Comparison of ENCODE assay signal across 10 mouse cellular contexts in genomic region chr11:101178061-101179058, GRCm38 (mm10). TPM values are rescaled to one million over a fixed set of nuclear protein-coding genes. Genes with fewer than 3 reads are reported as not detected.
DNase-seq lines count a peak whose midpoint lies in the region; ATAC-seq and TF ChIP-seq lines count a peak whose summit lies in the region.
"Had no signal": no experiment of that assay in that cellular context is flagged by ENCODE, and none has a peak within 500 bp of the region (broad histone marks: within the 10 kb centered on the region; RNA-seq: fewer than 3 reads in every experiment).

No protein-coding gene starts in this region.

- H3K27me3 ChIP-seq in embryonic facial prominence, embryonic 15.5 days, result peaks cover 46% of the 10 kb centered on the region
- 0 out of 2 replicates have a peak, but pooled peaks cover 7% of the 10 kb centered on the region for H3K27me3 ChIP-seq in midbrain, postnatal 0 days (ENCODE audit: insufficient read depth, low read length)

- no peaks in the 10 kb centered on the region for H3K9me3 ChIP-seq in embryonic facial prominence, embryonic 15.5 days (replicated peaks)
- no peaks in the 10 kb centered on the region for H3K9me3 ChIP-seq in midbrain, postnatal 0 days (ENCODE audit: low read length)
- H3K9me3 ChIP-seq: midbrain, embryonic 12.5 days had no signal

- WGBS in embryonic facial prominence, embryonic 15.5 days, result 50% methylated on average over 36 of the region's 36 CpGs
- WGBS in midbrain, postnatal 0 days, result 52% methylated on average over 36 of the region's 36 CpGs

- H3K4me1 ChIP-seq in embryonic facial prominence, embryonic 15.5 days, result peaks cover 49% of the 10 kb centered on the region
- peaks cover 13% of the 10 kb centered on the region for H3K4me1 ChIP-seq in midbrain, postnatal 0 days (ENCODE audit: insufficient read depth, low read length)

- intact Hi-C loops in left cerebral cortex, adult 2 months (cut with DNase I), result loop anchor here (10.0 kb wide), 1 partner anchor 174 kb away; the partner anchor contains the start of gene Atp6v0a1
- intact Hi-C loops in left cerebral cortex, postnatal 14 days (cut with DNase I), result loop anchor here (10.0 kb wide), 1 partner anchor 54 kb away; no protein-coding TSS in a partner anchor
- intact Hi-C loops in gastrocnemius, postnatal 14 days (cut with DNase I; ENCODE audit: low total_unique reads), result loop anchor here (5.0 kb wide), 1 partner anchor 81 kb away; the partner anchor contains the start of gene Psmc3ip

- peak; percentile 59 for DNase-seq in cerebellum, adult 11 months
- no peak for DNase-seq in cerebellum, postnatal 4 days (ENCODE audit: low spot score in 2 of 2)
- DNase-seq in left cerebral cortex, adult 2 months (ENCODE audit: extremely low spot score in 1 of 2, low spot score in 2 of 2), result no peak
- DNase-seq in left cerebral cortex, postnatal 14 days (ENCODE audit: low spot score in 2 of 2), result no peak
- no peak for DNase-seq in midbrain, postnatal 0 days (ENCODE audit: low spot score)
- no peak for DNase-seq in thymus, postnatal 14 days
- DNase-seq in gastrocnemius, postnatal 14 days, result no peak

- H3K4me2 ChIP-seq in embryonic facial prominence, embryonic 15.5 days (replicated peaks), result peak overlapping the region; percentile 10; the same call in 1 of the 2 replicates
- H3K4me2 ChIP-seq in midbrain, postnatal 0 days (ENCODE audit: low read depth, low read length, poor library complexity, severe bottlenecking), result peak overlapping the region; percentile 53

- TF ChIP-seq CTCF in left cerebral cortex, adult 2 months (IDR thresholded peaks at IDR 0.05), result no peak
- TF ChIP-seq CTCF in midbrain, postnatal 0 days (IDR thresholded peaks at IDR 0.05), result no peak

- H3K27ac ChIP-seq in left cerebral cortex, adult 2 months, result no peak overlapping the region
- no peak overlapping the region for H3K27ac ChIP-seq in embryonic facial prominence, embryonic 15.5 days (replicated peaks)
- H3K27ac ChIP-seq in midbrain, postnatal 0 days (ENCODE audit: low read depth, low read length), result no peak overlapping the region
- H3K27ac ChIP-seq: midbrain, embryonic 12.5 days had no signal

- no peaks in the 10 kb centered on the region for H3K36me3 ChIP-seq in embryonic facial prominence, embryonic 15.5 days
- peaks cover 10% of the 10 kb centered on the region; the same call in 1 of the 2 replicates for H3K36me3 ChIP-seq in midbrain, postnatal 0 days (ENCODE audit: insufficient read depth, low read length)
- H3K36me3 ChIP-seq: midbrain, embryonic 12.5 days had no signal

- no peak overlapping the region for H3K9ac ChIP-seq in embryonic facial prominence, embryonic 15.5 days
- peak overlapping the region; percentile 29; the same call in 1 of the 2 replicates for H3K9ac ChIP-seq in midbrain, postnatal 0 days (replicated peaks; ENCODE audit: low read length, poor library complexity, severe bottlenecking)
- H3K9ac ChIP-seq: midbrain, embryonic 12.5 days had no signal

- peak overlapping the region; percentile 75 for H3K4me3 ChIP-seq in left cerebral cortex, adult 2 months
- H3K4me3 ChIP-seq in embryonic facial prominence, embryonic 15.5 days (replicated peaks), result no peak overlapping the region
- H3K4me3 ChIP-seq in midbrain, postnatal 0 days (ENCODE audit: low read depth, low read length), result peak overlapping the region; percentile 48; the same call in 1 of the 2 replicates
- H3K4me3 ChIP-seq: midbrain, embryonic 12.5 days had no signal

- ATAC-seq in embryonic facial prominence, embryonic 15.5 days (ENCODE audit: insufficient number of reproducible peaks, low FRiP score, low TSS enrichment, low read depth), result no peak
- no peak for ATAC-seq in midbrain, postnatal 0 days (ENCODE audit: low FRiP score)

RNA-seq across cellular contexts. Expression of gene Ccr10, which starts 3.1 kb away (rescaled TPM):
- under 1 TPM in 1 of 2 experiments, not detected in 1; 0.38 TPM for total RNA-seq in left cerebral cortex, adult 2 months (2021)
- under 1 TPM; 0.19 to 0.26 TPM for total RNA-seq in left cerebral cortex, postnatal 14 days (2021)
- 0.24 and 0.50 TPM in 2 replicates for polyA plus RNA-seq in embryonic facial prominence, embryonic 15.5 days (2015; fragmentation: Nextera tagmentation; extraction: Ambion mirVana)
- 0.61 and 1.4 TPM in 2 replicates for total RNA-seq in midbrain, postnatal 0 days (2014; rRNA removed)
- 0.75 and 0.83 TPM in 2 replicates for polyA plus RNA-seq in midbrain, postnatal 0 days (2015; fragmentation: Nextera tagmentation; extraction: Ambion mirVana)
- under 1 TPM in 1 of 2 experiments, not detected in 1; 0.12 TPM for total RNA-seq in gastrocnemius, postnatal 14 days (2021)
- total RNA-seq: gastrocnemius, adult 8-10 months had no signal

RNA-seq across cellular contexts. Expression of gene Plekhh3, which starts 7.2 kb away (rescaled TPM):
- total RNA-seq in left cerebral cortex, adult 2 months (2021), result 10 to 100 TPM; 13.0 to 13.2 TPM
- 10 to 100 TPM in 1 of 2 experiments, 1 to 10 TPM in 1; 7.7 to 10.2 TPM for total RNA-seq in left cerebral cortex, postnatal 14 days (2021)
- 27.2 and 28.7 TPM in 2 replicates for polyA plus RNA-seq in embryonic facial prominence, embryonic 15.5 days (2015; fragmentation: Nextera tagmentation; extraction: Ambion mirVana)
- 13.7 and 23.4 TPM in 2 replicates for total RNA-seq in midbrain, postnatal 0 days (2014; rRNA removed)
- 5.8 and 6.2 TPM in 2 replicates for polyA plus RNA-seq in midbrain, postnatal 0 days (2015; fragmentation: Nextera tagmentation; extraction: Ambion mirVana)
- total RNA-seq in gastrocnemius, postnatal 14 days (2021), result 10 to 100 TPM; 22.0 to 26.9 TPM

RNA-seq across cellular contexts. Expression of gene Cntnap1, which starts 8.0 kb away (rescaled TPM):
- 100 to 1,000 TPM; 171 to 182 TPM for total RNA-seq in left cerebral cortex, adult 2 months (2021)
- total RNA-seq in left cerebral cortex, postnatal 14 days (2021), result 100 to 1,000 TPM; 124 to 128 TPM
- polyA plus RNA-seq in embryonic facial prominence, embryonic 15.5 days (2015; fragmentation: Nextera tagmentation; extraction: Ambion mirVana), result 2.0 and 2.2 TPM in 2 replicates
- total RNA-seq in midbrain, postnatal 0 days (2014; rRNA removed), result 12.5 and 15.0 TPM in 2 replicates
- polyA plus RNA-seq in midbrain, postnatal 0 days (2015; fragmentation: Nextera tagmentation; extraction: Ambion mirVana), result 3.0 and 3.2 TPM in 2 replicates
- total RNA-seq in gastrocnemius, postnatal 14 days (2021), result 1 to 10 TPM; 1.8 to 2.4 TPM

RNA-seq across cellular contexts. Expression of gene Tubg2, which starts 22.7 kb away (rescaled TPM):
- 10 to 100 TPM; 51.4 to 52.9 TPM for total RNA-seq in left cerebral cortex, adult 2 months (2021)
- 10 to 100 TPM; 49.0 to 49.5 TPM for total RNA-seq in left cerebral cortex, postnatal 14 days (2021)
- 11.1 and 11.9 TPM in 2 replicates for polyA plus RNA-seq in embryonic facial prominence, embryonic 15.5 days (2015; fragmentation: Nextera tagmentation; extraction: Ambion mirVana)
- 38.4 and 40.6 TPM in 2 replicates for total RNA-seq in midbrain, postnatal 0 days (2014; rRNA removed)
- polyA plus RNA-seq in midbrain, postnatal 0 days (2015; fragmentation: Nextera tagmentation; extraction: Ambion mirVana), result 86.1 and 93.8 TPM in 2 replicates
- total RNA-seq in gastrocnemius, postnatal 14 days (2021), result 1 to 10 TPM; 3.1 to 4.6 TPM

RNA-seq across cellular contexts. Expression of gene Ezh1, which starts 47.9 kb away (rescaled TPM):
- 10 to 100 TPM; 56.9 to 62.1 TPM for total RNA-seq in left cerebral cortex, adult 2 months (2021)
- 10 to 100 TPM; 32.4 TPM for total RNA-seq in left cerebral cortex, postnatal 14 days (2021)
- polyA plus RNA-seq in embryonic facial prominence, embryonic 15.5 days (2015; fragmentation: Nextera tagmentation; extraction: Ambion mirVana), result 16.5 and 18.7 TPM in 2 replicates
- total RNA-seq in midbrain, postnatal 0 days (2014; rRNA removed), result 26.5 and 40.0 TPM in 2 replicates
- polyA plus RNA-seq in midbrain, postnatal 0 days (2015; fragmentation: Nextera tagmentation; extraction: Ambion mirVana), result 25.4 and 25.9 TPM in 2 replicates
- 10 to 100 TPM; 13.5 to 18.1 TPM for total RNA-seq in gastrocnemius, postnatal 14 days (2021)
